Mouse (Mus musculus): ENCODE measurements around the gene Tcf20.

Tcf20 gene

GRCm38 (mm10) chr15:82960786-82961561 lies 26.7 kb downstream of the Tcf20 start:
- intact Hi-C loops (cut with DNase I), result no loop called here

DNA sequence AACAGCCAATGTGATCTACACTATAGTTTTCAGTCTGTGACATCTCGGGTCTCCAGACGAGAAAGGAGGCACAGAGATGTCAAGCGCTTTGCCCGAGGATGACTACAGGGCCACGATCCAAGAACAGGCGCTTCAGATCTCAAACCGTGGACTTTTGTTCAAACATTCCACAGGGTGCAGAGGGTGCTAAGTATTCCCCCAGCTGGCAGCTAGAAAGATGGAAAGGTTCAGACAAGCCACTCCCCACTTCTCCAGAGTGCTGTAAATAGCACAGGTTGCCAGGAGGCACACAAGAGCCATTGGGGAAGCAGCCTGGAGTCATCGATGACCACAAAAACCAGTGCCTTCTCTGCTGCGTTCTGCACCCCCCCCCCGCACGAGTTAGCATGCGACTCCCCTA lies 28.5 kb downstream of the Tcf20 start:
- intact Hi-C loops (cut with DNase I), result no loop called here

DNA sequence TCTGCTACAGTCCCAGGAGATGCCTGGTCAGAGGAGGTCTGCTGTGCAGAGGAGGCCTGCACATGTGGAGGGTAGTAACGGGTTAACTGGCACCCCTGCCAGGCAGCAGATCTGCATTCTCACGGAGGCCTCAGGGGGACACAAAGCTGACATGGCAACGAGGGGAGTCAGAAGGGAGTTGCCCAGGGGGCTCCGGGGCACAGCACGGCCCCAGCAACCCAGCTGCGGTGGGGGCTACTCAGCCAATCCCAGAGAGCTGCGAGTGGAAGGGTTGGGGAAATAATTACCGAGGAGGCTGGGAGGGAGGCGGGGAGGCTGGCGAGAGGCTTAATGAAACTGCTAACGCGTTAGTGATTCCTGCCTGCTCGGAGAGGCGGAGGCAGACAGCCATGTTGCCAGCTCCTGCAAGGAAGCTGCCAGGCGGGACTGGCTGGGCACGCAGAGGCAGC lies 29.4 kb downstream of the Tcf20 start:
- intact Hi-C loops (cut with DNase I), result no loop called here

DNA sequence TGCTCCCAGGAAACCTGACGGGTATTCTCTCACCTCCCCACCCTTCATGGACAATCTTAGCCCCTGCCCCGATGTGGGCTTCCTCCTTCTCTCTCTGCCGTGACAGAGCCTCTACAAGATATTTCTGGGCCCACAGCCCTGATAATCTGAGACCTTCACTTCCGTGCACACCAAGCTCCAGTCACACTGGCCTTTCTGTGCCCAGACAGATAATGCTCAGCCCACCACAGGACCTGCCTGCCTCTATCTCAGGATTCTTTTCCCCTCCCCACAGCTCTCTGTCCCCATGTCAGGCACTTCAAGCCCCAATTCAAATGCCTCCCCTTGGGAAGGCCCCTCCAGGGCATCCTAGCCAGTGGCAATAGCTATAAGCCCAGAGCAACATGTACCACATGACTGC lies 31.0 kb downstream of the Tcf20 start:
- intact Hi-C loops (cut with DNase I), result no loop called here

GRCm38 (mm10) chr15:82956310-82956709 lies 31.4 kb downstream of the Tcf20 start:
- intact Hi-C loops (cut with DNase I), result no loop called here

- intact Hi-C loops (cut with DNase I), result no loop called here
These were observed 32.4 kb downstream of the Tcf20 start for GRCm38 (mm10) chr15:82955286-82955685.

- intact Hi-C loops (cut with DNase I), result no loop called here
These were observed 33.6 kb downstream of the Tcf20 start for GRCm38 (mm10) chr15:82954034-82954433.

GRCm38 (mm10) chr15:82953096-82953495 lies 34.6 kb downstream of the Tcf20 start:
- intact Hi-C loops (cut with DNase I), result no loop called here

DNA sequence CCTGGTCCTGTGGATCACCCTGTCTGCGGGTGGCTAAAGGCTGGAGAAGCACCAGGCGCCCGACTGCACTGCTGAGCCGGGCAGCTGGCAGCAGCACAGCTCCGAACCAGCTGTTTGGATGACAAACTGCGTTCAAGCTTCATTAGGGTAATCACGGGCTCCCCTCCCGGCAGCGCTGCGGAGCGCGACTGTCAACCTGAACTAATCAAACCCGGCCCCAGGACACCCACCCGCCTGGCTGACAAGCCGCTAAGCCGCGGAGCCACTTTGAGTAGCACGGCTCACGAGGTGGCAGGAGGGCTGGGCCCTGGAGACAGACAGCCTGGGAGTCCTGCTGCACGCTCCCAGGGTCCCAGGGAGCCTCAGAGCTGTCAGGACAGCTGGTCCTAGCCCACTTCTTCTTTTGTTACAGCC lies 35.4 kb downstream of the Tcf20 start:
- intact Hi-C loops (cut with DNase I), result no loop called here

- intact Hi-C loops (cut with DNase I), result no loop called here
These were observed 37.4 kb downstream of the Tcf20 start for GRCm38 (mm10) chr15:82950246-82950645.

DNA sequence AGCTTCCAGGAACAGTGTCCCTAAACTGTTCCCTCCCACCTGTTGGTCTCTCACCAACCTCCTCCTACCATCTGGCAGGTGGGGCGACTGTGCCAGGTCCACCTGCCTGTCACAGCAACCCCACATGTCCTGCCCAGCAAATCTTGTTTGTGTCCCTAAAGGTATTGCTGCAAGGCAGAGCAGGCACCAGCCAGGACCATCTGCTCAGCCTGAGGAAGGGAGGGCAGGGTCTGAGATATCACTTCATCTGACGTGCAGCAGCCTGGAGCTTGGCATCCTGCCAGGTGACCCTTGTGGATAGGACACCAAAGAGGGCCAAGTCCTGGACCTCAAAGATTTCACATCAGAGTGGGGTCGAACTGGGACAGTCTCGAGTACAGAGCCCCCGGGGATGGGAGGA lies 40.2 kb downstream of the Tcf20 start:
- intact Hi-C loops (cut with DNase I), result no loop called here

DNA sequence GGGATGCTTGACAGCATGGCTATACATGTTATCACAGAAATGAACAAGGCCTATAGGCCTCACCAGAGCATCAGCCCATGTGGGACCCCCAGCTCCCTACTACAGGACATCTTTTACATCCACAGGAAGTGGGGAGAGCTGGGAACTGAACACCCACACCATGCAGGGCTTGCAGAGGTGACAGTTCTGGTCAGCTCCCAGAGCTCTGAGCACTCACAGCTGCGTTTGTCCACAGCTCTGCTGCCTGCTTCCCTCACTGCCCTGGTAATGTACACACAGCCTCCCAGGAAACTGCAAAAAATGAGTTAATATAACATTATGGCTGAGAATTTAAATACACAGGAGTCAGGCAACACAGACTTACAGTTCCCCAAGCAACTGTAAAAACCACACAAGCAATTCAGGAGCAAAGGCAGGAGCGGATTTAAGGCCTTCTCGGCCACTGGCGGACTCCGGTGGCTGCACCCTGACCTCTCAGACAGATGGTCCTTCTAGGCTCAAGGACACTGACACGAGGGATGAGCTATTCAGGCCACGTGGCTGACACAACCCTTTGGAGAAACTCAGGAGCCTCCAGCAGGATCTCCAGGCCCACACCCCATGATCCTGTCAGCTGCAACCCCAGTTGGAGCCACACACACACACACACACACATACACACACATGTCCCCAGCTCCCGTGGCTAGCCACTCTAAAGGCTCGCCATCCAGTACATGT lies 43.0 kb downstream of the Tcf20 start:
- intact Hi-C loops (cut with DNase I), result no loop called here

GRCm38 (mm10) chr15:82941733-82942132 lies 45.9 kb downstream of the Tcf20 start:
- intact Hi-C loops (cut with DNase I), result no loop called here

DNA sequence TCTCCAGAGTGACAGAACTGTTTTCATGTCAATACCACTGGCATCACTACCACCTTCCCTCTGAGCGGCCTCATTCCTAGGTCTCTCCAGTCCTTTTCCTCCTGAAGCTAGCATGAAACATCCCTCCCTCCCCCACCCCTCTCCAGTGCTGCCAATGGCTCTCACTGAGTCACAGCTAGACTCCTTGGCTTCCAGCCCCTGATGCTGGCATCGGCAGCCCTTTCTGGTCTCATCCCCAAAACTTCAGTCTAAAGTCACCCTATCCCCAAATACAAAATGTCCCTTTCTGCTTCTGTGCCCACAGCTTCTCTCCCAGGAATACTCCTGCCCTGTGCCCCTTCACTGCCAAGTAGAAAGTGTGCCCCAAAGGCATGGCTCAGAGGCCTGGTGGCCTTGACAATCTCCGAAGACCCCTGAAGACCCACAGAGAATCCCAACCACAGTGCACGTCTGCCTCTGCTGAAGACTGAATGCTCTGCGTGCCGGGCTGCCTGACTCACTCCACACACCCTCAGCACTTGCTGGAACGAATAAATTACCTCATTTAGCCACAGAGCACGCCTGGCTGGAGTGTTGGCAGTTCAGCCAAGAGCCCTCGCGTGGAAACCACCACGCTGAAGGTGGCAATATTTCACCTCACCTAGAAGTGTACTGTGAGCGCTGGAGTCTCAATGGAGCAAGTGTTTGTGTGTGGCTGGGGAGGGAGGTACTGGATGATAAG lies 47.0 kb downstream of the Tcf20 start:
- intact Hi-C loops (cut with DNase I), result no loop called here

- intact Hi-C loops (cut with DNase I), result no loop called here
These were observed 49.5 kb downstream of the Tcf20 start for GRCm38 (mm10) chr15:82938155-82938569.

- intact Hi-C loops (cut with DNase I), result no loop called here
These were observed 50.2 kb downstream of the Tcf20 start for GRCm38 (mm10) chr15:82937428-82937992.

DNA sequence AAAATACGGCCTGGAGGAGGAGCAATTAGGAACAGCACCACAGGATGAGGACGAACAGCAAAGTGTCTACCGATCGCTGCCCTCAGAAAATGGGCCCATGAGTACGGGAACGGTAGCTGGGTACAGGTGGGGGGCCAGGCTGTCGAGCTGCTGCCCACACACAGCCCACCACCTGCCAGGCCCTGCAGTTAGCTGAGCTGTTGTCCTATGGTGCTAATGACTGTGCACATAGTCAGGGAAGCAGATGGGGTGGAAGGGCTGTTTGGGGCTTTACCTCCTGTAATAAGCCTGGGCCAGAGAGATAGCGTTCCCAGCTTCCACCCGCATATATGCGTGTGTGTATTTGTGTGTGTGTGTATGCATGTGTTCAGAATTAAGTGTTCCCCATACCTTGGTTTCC lies 52.7 kb downstream of the Tcf20 start:
- intact Hi-C loops (cut with DNase I), result no loop called here

GRCm38 (mm10) chr15:82932936-82933650 lies 54.6 kb downstream of the Tcf20 start:
- intact Hi-C loops (cut with DNase I), result no loop called here

- intact Hi-C loops (cut with DNase I), result no loop called here
These were observed 56.2 kb downstream of the Tcf20 start for GRCm38 (mm10) chr15:82931436-82931835.

GRCm38 (mm10) chr15:82929595-82929994 lies 58.1 kb downstream of the Tcf20 start:
- intact Hi-C loops (cut with DNase I), result loop anchor here (5.0 kb wide), 1 partner anchor 108 kb away; no protein-coding TSS in a partner anchor

DNA sequence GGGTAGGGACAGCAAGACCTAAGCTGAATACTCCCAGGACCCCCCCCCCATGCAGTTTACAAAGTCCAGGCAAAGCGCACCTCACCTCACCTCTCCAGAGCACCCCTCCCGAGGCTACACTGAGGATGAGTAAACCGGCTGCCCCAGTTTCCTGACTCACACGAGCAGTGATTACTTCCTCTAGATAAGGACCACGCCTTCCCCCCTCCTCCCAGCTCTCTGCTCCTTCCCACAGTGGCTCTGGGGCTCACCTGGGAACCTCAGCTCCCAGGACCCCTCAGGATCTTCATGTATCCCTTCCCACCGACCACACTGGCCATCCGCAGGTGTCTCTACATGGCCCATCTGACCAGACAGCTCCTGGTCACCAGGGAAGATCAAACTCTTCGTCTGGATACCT lies 58.8 kb downstream of the Tcf20 start:
- intact Hi-C loops (cut with DNase I), result loop anchor here (5.0 kb wide), 1 partner anchor 108 kb away; no protein-coding TSS in a partner anchor

Measured in adrenal gland (tissue).